In genomic region chr5:138833406-138833805, GRCm38 (mm10) we compare ENCODE assay signal across 16 mouse cellular contexts. TPM values are rescaled to one million over a fixed set of nuclear protein-coding genes. Genes with fewer than 3 reads are reported as not detected.
DNase-seq lines count a peak whose midpoint lies in the region; ATAC-seq and TF ChIP-seq lines count a peak whose summit lies in the region.
"Had no signal": no experiment of that assay in that cellular context is flagged by ENCODE, and none has a peak within 500 bp of the region (broad histone marks: within the 10 kb centered on the region; RNA-seq: fewer than 3 reads in every experiment).

No protein-coding gene starts in this region.

- 0 out of 2 replicates have a peak, but pooled peaks have one; percentile 24 for ATAC-seq in heart, postnatal 0 days (ENCODE audit: insufficient read depth, low read depth)
- no peak for ATAC-seq in midbrain, embryonic 14.5 days (ENCODE audit: low FRiP score, low TSS enrichment)
- ATAC-seq in midbrain, embryonic 11.5 days (ENCODE audit: low FRiP score), result no peak
- ATAC-seq: midbrain, embryonic 15.5 days had no signal

- no peak overlapping the region for H3K27ac ChIP-seq in heart, postnatal 0 days (ENCODE audit: low read depth)
- H3K27ac ChIP-seq in midbrain, embryonic 14.5 days (replicated peaks; ENCODE audit: low read depth, low read length), result no peak overlapping the region
- no peak overlapping the region for H3K27ac ChIP-seq in midbrain, embryonic 11.5 days (ENCODE audit: low read depth, low read length)
- H3K27ac ChIP-seq: forebrain, embryonic 12.5 days; hindbrain, embryonic 15.5 days; limb, embryonic 12.5 days; lung, embryonic 15.5 days; midbrain, embryonic 15.5 days had no signal

- H3K4me1 ChIP-seq in heart, postnatal 0 days (ENCODE audit: control insufficient read depth, insufficient read depth), result 0 out of 2 replicates have a peak, but pooled peaks cover 4% of the 10 kb centered on the region
- 0 out of 2 replicates have a peak, but pooled peaks cover 2% of the 10 kb centered on the region for H3K4me1 ChIP-seq in midbrain, embryonic 14.5 days (ENCODE audit: control insufficient read depth, insufficient read depth, low read length)
- H3K4me1 ChIP-seq in midbrain, embryonic 11.5 days (ENCODE audit: control insufficient read depth, insufficient read depth, low read length), result no peaks in the 10 kb centered on the region
- H3K4me1 ChIP-seq: forebrain, embryonic 12.5 days; lung, embryonic 15.5 days; midbrain, embryonic 15.5 days had no signal

- H3K4me2 ChIP-seq in heart, postnatal 0 days (ENCODE audit: low read depth, low read length), result no peak overlapping the region
- no peak overlapping the region for H3K4me2 ChIP-seq in midbrain, embryonic 14.5 days (ENCODE audit: low read length)
- H3K4me2 ChIP-seq in midbrain, embryonic 11.5 days, result no peak overlapping the region
- H3K4me2 ChIP-seq: forebrain, embryonic 12.5 days; hindbrain, embryonic 15.5 days; limb, embryonic 12.5 days; lung, embryonic 15.5 days; midbrain, embryonic 15.5 days had no signal

- no peaks in the 10 kb centered on the region for H3K9me3 ChIP-seq in heart, postnatal 0 days (replicated peaks; ENCODE audit: control insufficient read depth, low read length)
- H3K9me3 ChIP-seq in midbrain, embryonic 14.5 days (ENCODE audit: control insufficient read depth, low read length), result no peaks in the 10 kb centered on the region
- no peaks in the 10 kb centered on the region for H3K9me3 ChIP-seq in midbrain, embryonic 11.5 days (ENCODE audit: control insufficient read depth, low read length)
- H3K9me3 ChIP-seq: forebrain, embryonic 12.5 days; hindbrain, embryonic 15.5 days; limb, embryonic 12.5 days; lung, embryonic 15.5 days; midbrain, embryonic 15.5 days had no signal

- peak; percentile 54 for DNase-seq in heart, postnatal 0 days (ENCODE audit: low spot score)
- DNase-seq in heart, adult 8-10 months (ENCODE audit: low spot score), result no peak
- DNase-seq in midbrain, embryonic 14.5 days, result peak; percentile 40
- no peak for DNase-seq in midbrain, embryonic 11.5 days (ENCODE audit: low spot score, missing footprints)
- peak; percentile 87 for DNase-seq in adrenal gland, adult 2 months
- peak; percentile 52 to 67 for DNase-seq in kidney, postnatal 4 days
- no peak for DNase-seq in gastrocnemius, postnatal 14 days
- DNase-seq in spleen, postnatal 4 days (ENCODE audit: low spot score in 2 of 2), result no peak
- DNase-seq: gastrocnemius, postnatal 36 days; thymus, postnatal 36 days had no signal

- WGBS in heart, postnatal 0 days, result 26% methylated on average over 6 of the region's 6 CpGs
- WGBS in midbrain, embryonic 14.5 days, result 48% methylated on average over 6 of the region's 6 CpGs
- 71% methylated on average over 6 of the region's 6 CpGs for WGBS in midbrain, embryonic 11.5 days

- no peak overlapping the region for H3K4me3 ChIP-seq in heart, postnatal 0 days (ENCODE audit: low read depth, low read length)
- H3K4me3 ChIP-seq in midbrain, embryonic 14.5 days (replicated peaks; ENCODE audit: low read depth, low read length), result no peak overlapping the region
- no peak overlapping the region for H3K4me3 ChIP-seq in midbrain, embryonic 11.5 days (ENCODE audit: low read depth, low read length)
- H3K4me3 ChIP-seq: forebrain, embryonic 12.5 days; hindbrain, embryonic 15.5 days; limb, embryonic 12.5 days; lung, embryonic 15.5 days; midbrain, embryonic 15.5 days had no signal

- H3K9ac ChIP-seq in heart, postnatal 0 days (replicated peaks; ENCODE audit: low read depth, low read length), result no peak overlapping the region
- no peak overlapping the region for H3K9ac ChIP-seq in midbrain, embryonic 14.5 days (replicated peaks; ENCODE audit: low read length)
- H3K9ac ChIP-seq in midbrain, embryonic 11.5 days (ENCODE audit: low read length), result no peak overlapping the region
- H3K9ac ChIP-seq: forebrain, embryonic 12.5 days; hindbrain, embryonic 15.5 days; limb, embryonic 12.5 days; lung, embryonic 15.5 days; midbrain, embryonic 15.5 days had no signal

- intact Hi-C loops in gastrocnemius, postnatal 14 days (cut with DNase I; ENCODE audit: low total_unique reads), result no loop called here

- no peak for TF ChIP-seq EP300 in heart, postnatal 0 days (IDR thresholded peaks at IDR 0.05; ENCODE audit: low read depth)

- no peaks in the 10 kb centered on the region for H3K27me3 ChIP-seq in heart, postnatal 0 days (ENCODE audit: control insufficient read depth, insufficient read depth, low read length)
- H3K27me3 ChIP-seq in midbrain, embryonic 14.5 days (ENCODE audit: control insufficient read depth, insufficient read depth, low read length), result no peaks in the 10 kb centered on the region
- no peaks in the 10 kb centered on the region for H3K27me3 ChIP-seq in midbrain, embryonic 11.5 days (ENCODE audit: control insufficient read depth, insufficient read depth, low read length)
- H3K27me3 ChIP-seq: forebrain, embryonic 12.5 days; hindbrain, embryonic 15.5 days; lung, embryonic 15.5 days; midbrain, embryonic 15.5 days had no signal

- no peaks in the 10 kb centered on the region for H3K36me3 ChIP-seq in heart, postnatal 0 days (replicated peaks; ENCODE audit: control insufficient read depth, insufficient read depth, low read length)
- no peaks in the 10 kb centered on the region for H3K36me3 ChIP-seq in midbrain, embryonic 14.5 days (ENCODE audit: control insufficient read depth, insufficient read depth, low read length)
- H3K36me3 ChIP-seq in midbrain, embryonic 11.5 days (ENCODE audit: control insufficient read depth, insufficient read depth, low read length), result no peaks in the 10 kb centered on the region
- H3K36me3 ChIP-seq: forebrain, embryonic 12.5 days; hindbrain, embryonic 15.5 days; limb, embryonic 12.5 days; lung, embryonic 15.5 days; midbrain, embryonic 15.5 days had no signal

- no peak for TF ChIP-seq CTCF in heart, postnatal 0 days (IDR thresholded peaks at IDR 0.05; ENCODE audit: low read depth)

RNA-seq across cellular contexts. Expression of gene Gm5294, which starts 13.5 kb away (rescaled TPM):
- not detected in 2 replicates for total RNA-seq in heart, postnatal 0 days (2014; rRNA removed; ENCODE audit: low replicate concordance)
- polyA plus RNA-seq in heart, postnatal 0 days (2015; fragmentation: Nextera tagmentation; extraction: Ambion mirVana), result 0.19 TPM in 1 of 2 replicates, not detected in the other
- not detected for total RNA-seq in heart, adult 8-10 months (2022)
- not detected in 2 replicates for polyA plus RNA-seq in midbrain, embryonic 14.5 days (2014; fragmentation: Nextera tagmentation; extraction: Ambion mirVana)
- polyA plus RNA-seq in midbrain, embryonic 11.5 days (2014; fragmentation: Nextera tagmentation; extraction: Ambion mirVana), result not detected in 2 replicates
- not detected for total RNA-seq in adrenal gland, adult 2 months (2021)
- 0.18 TPM in 1 of 2 replicates, not detected in the other for polyA plus RNA-seq in adrenal gland, adult 2 months (2012; rRNA removed)
- total RNA-seq in gastrocnemius, postnatal 14 days (2021), result not detected
- total RNA-seq: gastrocnemius, postnatal 36 days; layer of hippocampus, postnatal 10 days had no signal
- polyA plus RNA-seq: forebrain, embryonic 12.5 days; limb, embryonic 12.5 days; lung, embryonic 15.5 days; midbrain, embryonic 15.5 days had no signal

Comparison
In these comparisons a context has a peak if more than half of its experiments do, and no peak if none do; other contexts are left out.
1. DNase-seq: peak in heart, postnatal 0 days (single experiment), midbrain, embryonic 14.5 days (single experiment), adrenal gland, adult 2 months (single experiment) and kidney, postnatal 4 days (2 of 2); none in heart, adult 8-10 months (single experiment), midbrain, embryonic 11.5 days (single experiment), gastrocnemius, postnatal 14 days (single experiment) and spleen, postnatal 4 days (0 of 2).